Mouse (Mus musculus) leukemia stem cell, adult 10-12 weeks (primary cell): Measurements from ENCODE around the gene Tbc1d1. TPM values are rescaled to one million over a fixed set of nuclear protein-coding genes. Genes with fewer than 3 reads are reported as not detected.

Source experiments
- polyA plus RNA-seq: library from polyadenylated mRNA; stranded (reverse); fragments of >175 nt; gene quantifications from 2 replicates; pipeline ENCODE4 v1.2.3, GENCODE M21; 2012; ENCODE audit warnings: low replicate concordance

The Tbc1d1 gene
- polyA plus RNA-seq, result 4.0 and 6.1 TPM in 2 replicates

GRCm38 (mm10) chr5:64155861-64156550 lies at the start of gene Tbc1d1:
TSS of gene Tbc1d1 (plus strand) at chr5:64156305.

Other genes starting within 250 kb of the Tbc1d1 start
- 3.8 and 7.3 TPM in 2 replicates for gene Rell1, start 187.4 kb upstream of the Tbc1d1 start, polyA plus RNA-seq
- gene Pgm2, start 63.4 kb upstream of the Tbc1d1 start, polyA plus RNA-seq, result 26.7 and 32.8 TPM in 2 replicates